Comparison of ENCODE assay signal across 16 mouse cellular contexts in the genomic region with DNA sequence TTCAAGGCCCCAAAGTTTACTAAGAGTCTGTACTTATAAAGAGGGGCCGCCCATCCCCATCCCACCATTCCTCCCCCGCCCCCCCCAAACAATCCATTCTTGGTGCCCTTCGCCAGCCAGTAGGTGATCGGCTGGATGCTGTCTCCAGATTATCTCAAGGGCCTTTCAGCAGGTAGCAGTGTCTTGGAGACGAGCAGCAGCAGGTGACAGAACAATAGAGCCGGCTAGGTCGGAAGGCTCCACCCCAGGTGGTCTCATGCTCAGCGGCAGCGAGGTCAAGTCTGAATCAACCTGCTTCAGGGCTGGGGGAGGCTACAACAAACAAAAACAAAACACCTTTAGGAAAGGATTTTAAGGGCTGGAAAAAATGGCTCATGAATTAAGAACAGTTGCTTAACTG. TPM values are rescaled to one million over a fixed set of nuclear protein-coding genes. Genes with fewer than 3 reads are reported as not detected.
DNase-seq lines count a peak whose midpoint lies in the region; ATAC-seq and TF ChIP-seq lines count a peak whose summit lies in the region.
"Had no signal": no experiment of that assay in that cellular context is flagged by ENCODE, and none has a peak within 500 bp of the region (broad histone marks: within the 10 kb centered on the region; RNA-seq: fewer than 3 reads in every experiment).

No protein-coding gene starts in this region.

- no peak overlapping the region for H3K4me3 ChIP-seq in midbrain, embryonic 11.5 days (ENCODE audit: low read depth, low read length)
- no peak overlapping the region for H3K4me3 ChIP-seq in midbrain, embryonic 15.5 days
- no peak overlapping the region for H3K4me3 ChIP-seq in intestine, embryonic 14.5 days (ENCODE audit: low read depth, low read length)
- H3K4me3 ChIP-seq in liver, embryonic 14.5 days (ENCODE audit: insufficient read depth in 1 of 2, low read depth in 2 of 2, low read length in 2 of 2), result no peak overlapping the region
- H3K4me3 ChIP-seq: heart, embryonic 10.5 days; hindbrain, embryonic 12.5 days; midbrain, embryonic 12.5 days had no signal

- H3K4me2 ChIP-seq in midbrain, embryonic 11.5 days, result no peak overlapping the region
- no peak overlapping the region for H3K4me2 ChIP-seq in midbrain, embryonic 15.5 days
- no peak overlapping the region for H3K4me2 ChIP-seq in intestine, embryonic 14.5 days (ENCODE audit: low read length)
- H3K4me2 ChIP-seq in liver, embryonic 14.5 days (ENCODE audit: low read depth), result no peak overlapping the region
- H3K4me2 ChIP-seq: hindbrain, embryonic 12.5 days; midbrain, embryonic 12.5 days had no signal

- TF ChIP-seq EP300 in liver, embryonic 14.5 days (IDR thresholded peaks at IDR 0.05; ENCODE audit: low read depth), result no peak

- H3K36me3 ChIP-seq in midbrain, embryonic 11.5 days (ENCODE audit: control insufficient read depth, insufficient read depth, low read length), result no peaks in the 10 kb centered on the region
- H3K36me3 ChIP-seq in midbrain, embryonic 15.5 days (replicated peaks), result no peaks in the 10 kb centered on the region
- no peaks in the 10 kb centered on the region for H3K36me3 ChIP-seq in intestine, embryonic 14.5 days (ENCODE audit: control insufficient read depth, insufficient read depth, low read length)
- no peaks in the 10 kb centered on the region for H3K36me3 ChIP-seq in liver, embryonic 14.5 days (replicated peaks; ENCODE audit: control insufficient read depth, insufficient read depth, low read depth)
- H3K36me3 ChIP-seq: heart, embryonic 10.5 days; hindbrain, embryonic 12.5 days; midbrain, embryonic 12.5 days had no signal

- WGBS in midbrain, embryonic 11.5 days, result 25% methylated on average over 9 of the region's 9 CpGs
- WGBS in midbrain, embryonic 15.5 days, result 22% methylated on average over 9 of the region's 9 CpGs
- WGBS in intestine, embryonic 14.5 days, result 45% methylated on average over 9 of the region's 9 CpGs
- WGBS in liver, embryonic 14.5 days (ENCODE audit: insufficient replicate concordance), result 56% methylated on average over 9 of the region's 9 CpGs

- H3K27me3 ChIP-seq in midbrain, embryonic 11.5 days (ENCODE audit: control insufficient read depth, insufficient read depth, low read length), result no peaks in the 10 kb centered on the region
- no peaks in the 10 kb centered on the region for H3K27me3 ChIP-seq in midbrain, embryonic 15.5 days (replicated peaks)
- no peaks in the 10 kb centered on the region for H3K27me3 ChIP-seq in intestine, embryonic 14.5 days (replicated peaks; ENCODE audit: control insufficient read depth, insufficient read depth, low read length)
- no peaks in the 10 kb centered on the region for H3K27me3 ChIP-seq in liver, embryonic 14.5 days (ENCODE audit: control insufficient read depth, insufficient read depth, low read length)
- H3K27me3 ChIP-seq: hindbrain, embryonic 12.5 days; midbrain, embryonic 12.5 days had no signal

- no peaks in the 10 kb centered on the region for H3K4me1 ChIP-seq in midbrain, embryonic 11.5 days (ENCODE audit: control insufficient read depth, insufficient read depth, low read length)
- H3K4me1 ChIP-seq in midbrain, embryonic 15.5 days, result no peaks in the 10 kb centered on the region
- H3K4me1 ChIP-seq in intestine, embryonic 14.5 days (replicated peaks; ENCODE audit: control insufficient read depth, insufficient read depth, low read length), result no peaks in the 10 kb centered on the region
- no peaks in the 10 kb centered on the region for H3K4me1 ChIP-seq in liver, embryonic 14.5 days (replicated peaks; ENCODE audit: control insufficient read depth in 2 of 2, insufficient read depth in 2 of 2, low read length in 1 of 2)
- H3K4me1 ChIP-seq: hindbrain, embryonic 12.5 days; midbrain, embryonic 12.5 days had no signal

- H3K9ac ChIP-seq in midbrain, embryonic 11.5 days (ENCODE audit: low read length), result no peak overlapping the region
- no peak overlapping the region for H3K9ac ChIP-seq in midbrain, embryonic 15.5 days
- no peak overlapping the region for H3K9ac ChIP-seq in intestine, embryonic 14.5 days (ENCODE audit: low read length)
- no peak overlapping the region for H3K9ac ChIP-seq in liver, embryonic 14.5 days (replicated peaks)
- H3K9ac ChIP-seq: hindbrain, embryonic 12.5 days; midbrain, embryonic 12.5 days had no signal

- no peak for TF ChIP-seq CTCF in liver, embryonic 14.5 days (IDR thresholded peaks at IDR 0.05; ENCODE audit: low read depth)

- peak; percentile 41 for DNase-seq in midbrain, embryonic 11.5 days (ENCODE audit: low spot score, missing footprints)
- DNase-seq in intestine, embryonic 14.5 days (ENCODE audit: low spot score), result no peak
- DNase-seq in liver, embryonic 14.5 days (ENCODE audit: low read depth in 3 of 3, low spot score in 3 of 3), result no peak
- DNase-seq in yolk sac, embryonic 10.5 days (ENCODE audit: low spot score), result peak; percentile 55
- DNase-seq in heart, postnatal 4 days, result no peak
- DNase-seq in embryo, embryonic 10.5 days (ENCODE audit: low spot score), result no peak
- DNase-seq: cerebellum, postnatal 10 days; embryo, embryonic 11 days; thymus, postnatal 36 days had no signal

- no peaks in the 10 kb centered on the region for H3K9me3 ChIP-seq in midbrain, embryonic 11.5 days (ENCODE audit: control insufficient read depth, low read length)
- H3K9me3 ChIP-seq in midbrain, embryonic 15.5 days, result no peaks in the 10 kb centered on the region
- no peaks in the 10 kb centered on the region for H3K9me3 ChIP-seq in intestine, embryonic 14.5 days (ENCODE audit: control insufficient read depth, low read length)
- H3K9me3 ChIP-seq in liver, embryonic 14.5 days (ENCODE audit: control insufficient read depth, low read length), result no peaks in the 10 kb centered on the region
- H3K9me3 ChIP-seq: hindbrain, embryonic 12.5 days; midbrain, embryonic 12.5 days had no signal

- no peak for ATAC-seq in midbrain, embryonic 11.5 days (ENCODE audit: low FRiP score)
- ATAC-seq in midbrain, embryonic 15.5 days (replicated peaks), result no peak
- ATAC-seq in intestine, embryonic 14.5 days (replicated peaks; ENCODE audit: low FRiP score, low TSS enrichment, low read depth), result no peak
- ATAC-seq in liver, embryonic 14.5 days (ENCODE audit: insufficient read depth), result no peak
- ATAC-seq in CD4-positive, CD25-positive, alpha-beta regulatory T cell, adult 4 months, result no peak
- ATAC-seq: forebrain, embryonic 16.5 days; lung, postnatal 0 days had no signal

- H3K27ac ChIP-seq in midbrain, embryonic 11.5 days (ENCODE audit: low read depth, low read length), result no peak overlapping the region
- H3K27ac ChIP-seq in midbrain, embryonic 15.5 days, result no peak overlapping the region
- peak overlapping the region; percentile 59; the same call in 1 of the 2 replicates for H3K27ac ChIP-seq in intestine, embryonic 14.5 days (ENCODE audit: low read depth)
- H3K27ac ChIP-seq in liver, embryonic 14.5 days, result peak overlapping the region; percentile 27; the same call in 1 of the 2 replicates
- H3K27ac ChIP-seq: heart, embryonic 10.5 days; hindbrain, embryonic 12.5 days; midbrain, embryonic 12.5 days had no signal

RNA-seq across cellular contexts. Expression of a gene that starts 32.7 kb away (rescaled TPM):
- polyA plus RNA-seq in midbrain, embryonic 11.5 days (2014; fragmentation: Nextera tagmentation; extraction: Ambion mirVana), result 75.9 and 87.4 TPM in 2 replicates
- 157 and 173 TPM in 2 replicates for polyA plus RNA-seq in midbrain, embryonic 15.5 days (2015; fragmentation: Nextera tagmentation; extraction: Ambion mirVana)
- polyA plus RNA-seq in intestine, embryonic 14.5 days (2014; fragmentation: Nextera tagmentation; extraction: Ambion mirVana), result 66.5 and 68.4 TPM in 2 replicates
- 20.9 and 31.0 TPM in 2 replicates for polyA plus RNA-seq in liver, embryonic 14.5 days (2012; rRNA removed)
- 28.5 and 30.3 TPM in 2 replicates for polyA plus RNA-seq in liver, embryonic 14.5 days (2014; fragmentation: Nextera tagmentation; extraction: Ambion mirVana)
- 100 to 1,000 TPM; 437 to 601 TPM for polyA plus RNA-seq in CD4-positive, CD25-positive, alpha-beta regulatory T cell, adult 4 months (2017; shearing (Covaris generic))
- total RNA-seq in heart, postnatal 4 days (2021), result 100 to 1,000 TPM; 109 TPM

RNA-seq across cellular contexts. Expression of a gene that starts 55.8 kb away (rescaled TPM):
- 248 and 272 TPM in 2 replicates for polyA plus RNA-seq in midbrain, embryonic 11.5 days (2014; fragmentation: Nextera tagmentation; extraction: Ambion mirVana)
- 272 and 286 TPM in 2 replicates for polyA plus RNA-seq in midbrain, embryonic 15.5 days (2015; fragmentation: Nextera tagmentation; extraction: Ambion mirVana)
- polyA plus RNA-seq in intestine, embryonic 14.5 days (2014; fragmentation: Nextera tagmentation; extraction: Ambion mirVana), result 216 and 226 TPM in 2 replicates
- 37.0 and 53.0 TPM in 2 replicates for polyA plus RNA-seq in liver, embryonic 14.5 days (2012; rRNA removed)
- polyA plus RNA-seq in liver, embryonic 14.5 days (2014; fragmentation: Nextera tagmentation; extraction: Ambion mirVana), result 80.6 and 84.2 TPM in 2 replicates
- polyA plus RNA-seq in CD4-positive, CD25-positive, alpha-beta regulatory T cell, adult 4 months (2017; shearing (Covaris generic)), result 100 to 1,000 TPM in 1 of 2 experiments, 10 to 100 TPM in 1; 70.6 to 103 TPM
- 100 to 1,000 TPM; 178 to 180 TPM for total RNA-seq in heart, postnatal 4 days (2021)

Comparison
In these comparisons a context has a peak if more than half of its experiments do, and no peak if none do; other contexts are left out.
1. DNase-seq: peak in midbrain, embryonic 11.5 days (single experiment) and yolk sac, embryonic 10.5 days (single experiment); none in intestine, embryonic 14.5 days (single experiment), liver, embryonic 14.5 days (0 of 3), heart, postnatal 4 days (single experiment) and embryo, embryonic 10.5 days (single experiment).
2. H3K27ac ChIP-seq: peak in intestine, embryonic 14.5 days (single experiment) and liver, embryonic 14.5 days (single experiment); none in midbrain, embryonic 11.5 days (single experiment) and midbrain, embryonic 15.5 days (single experiment).